In genomic region chr15:86363841-86364295, GRCm38 (mm10) we compare ENCODE assay signal across 10 mouse cellular contexts.
DNase-seq lines count a peak whose midpoint lies in the region; ATAC-seq and TF ChIP-seq lines count a peak whose summit lies in the region.
"Had no signal": no experiment of that assay in that cellular context is flagged by ENCODE, and none has a peak within 500 bp of the region (broad histone marks: within the 10 kb centered on the region; RNA-seq: fewer than 3 reads in every experiment).

No protein-coding gene starts in this region.

- H3K4me3 ChIP-seq in intestine, postnatal 0 days (ENCODE audit: low read depth, low read length): no peak overlapping the region
- H3K4me3 ChIP-seq: myocyte had no signal

- H3K36me3 ChIP-seq in intestine, postnatal 0 days (ENCODE audit: control insufficient read depth, insufficient read depth): peaks cover 3% of the 10 kb centered on the region; the same call in 1 of the 2 replicates

- peak; percentile 78 for ATAC-seq in granulocyte monocyte progenitor cell, adult 5-6 weeks (replicated peaks; ENCODE audit: poor library complexity, severe bottlenecking)
- peak; percentile 82 for ATAC-seq in megakaryocyte, adult 5-6 weeks (ENCODE audit: poor library complexity, severe bottlenecking)
- ATAC-seq in intestine, postnatal 0 days: no peak

- no peaks in the 10 kb centered on the region for H3K27me3 ChIP-seq in intestine, postnatal 0 days (replicated peaks; ENCODE audit: control insufficient read depth, insufficient read depth, low read length)

- TF ChIP-seq CTCF in intestine, postnatal 0 days (IDR thresholded peaks at IDR 0.05; ENCODE audit: low read depth): no peak

- H3K4me2 ChIP-seq in intestine, postnatal 0 days (replicated peaks; ENCODE audit: low read depth): no peak overlapping the region

- H3K9ac ChIP-seq in intestine, postnatal 0 days (ENCODE audit: low read depth, low read length): no peak overlapping the region

- peak; percentile 70 for DNase-seq in layer of hippocampus, adult 11-12 months (ENCODE audit: low spot score)
- DNase-seq in layer of hippocampus, postnatal 25 days (ENCODE audit: extremely low spot score in 1 of 2, low spot score in 1 of 2): no peak
- peak; percentile 87 for DNase-seq in brain, adult 2 months (ENCODE audit: low read depth, low spot score)
- DNase-seq in kidney, postnatal 4 days: no peak
- DNase-seq in lung, adult 18-20 months: no peak

- WGBS in intestine, postnatal 0 days: 90% methylated on average over 4 of the region's 4 CpGs

- no peak overlapping the region for H3K27ac ChIP-seq in intestine, postnatal 0 days (ENCODE audit: low read depth, low read length)

- no peaks in the 10 kb centered on the region for H3K4me1 ChIP-seq in intestine, postnatal 0 days (replicated peaks; ENCODE audit: control insufficient read depth, insufficient read depth, low read length)

- H3K9me3 ChIP-seq in intestine, postnatal 0 days (ENCODE audit: control insufficient read depth): no peaks in the 10 kb centered on the region
- H3K9me3 ChIP-seq: G1E had no signal

Comparison
In these comparisons a context has a peak if more than half of its experiments do, and no peak if none do; other contexts are left out.
1. DNase-seq: peak in layer of hippocampus, adult 11-12 months (single experiment) and brain, adult 2 months (single experiment); none in layer of hippocampus, postnatal 25 days (0 of 2), kidney, postnatal 4 days (0 of 2) and lung, adult 18-20 months (0 of 2).